Mouse (Mus musculus): ENCODE data around the gene Zfp629. TPM values are rescaled to one million over a fixed set of nuclear protein-coding genes. Genes with fewer than 3 reads are reported as not detected.
A peak's percentile ranks its signal among the peaks of the same experiment; 100 is the strongest.

Zfp629 gene
- polyA plus RNA-seq, 1 experiment from 2014 or later: 9.4 TPM

DNA sequence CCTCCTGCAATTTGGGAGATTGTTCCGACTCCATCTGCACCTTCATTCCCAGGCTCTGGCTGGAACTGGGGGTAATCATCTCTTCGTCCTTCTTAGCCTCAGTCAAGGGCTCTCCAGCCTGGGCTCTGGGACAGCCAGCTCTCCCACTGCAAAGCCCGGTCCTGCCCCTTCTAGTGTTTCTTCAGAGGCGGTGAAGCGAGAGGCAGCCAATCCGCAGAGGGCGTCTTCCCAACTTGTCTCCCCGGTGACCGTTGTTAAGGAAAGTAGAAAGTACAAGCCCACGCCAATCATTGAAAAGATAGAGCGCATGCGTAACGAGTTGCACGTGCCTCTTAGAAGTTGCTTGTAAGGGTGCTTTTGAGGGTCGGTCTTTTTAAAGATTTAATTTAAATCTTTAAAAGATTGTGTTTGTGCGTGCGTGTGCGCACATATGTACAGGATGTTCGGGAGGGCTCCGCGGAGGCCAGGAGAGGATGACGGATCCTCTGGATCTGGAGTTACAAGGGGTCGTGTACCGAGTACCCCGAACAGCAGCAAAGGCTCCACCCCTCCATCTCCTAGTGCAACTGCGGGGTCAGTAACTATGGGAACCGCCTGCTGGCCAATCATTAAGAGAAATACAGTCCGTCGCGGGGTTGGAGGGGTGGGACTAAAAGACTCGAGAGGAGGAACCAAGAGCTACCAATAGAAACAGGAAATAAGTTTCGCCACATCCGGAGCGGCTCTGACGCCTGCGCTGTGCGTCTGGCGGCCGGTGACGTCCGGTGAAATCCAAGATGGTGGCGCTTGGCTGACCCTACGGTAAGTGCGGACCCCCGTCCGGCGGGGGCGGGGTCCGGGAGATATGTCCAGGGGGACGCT is 27.4 kb downstream of the Zfp629 start, which contains the start of the genes Ccdc189 and Rnf40:
Ccdc189 (minus strand) TSS at position 585 of the 861 bp plus-strand sequence.
Rnf40 (plus strand) TSS at position 757 of the 861 bp plus-strand sequence.
- Histone ChIP-seq H3K4me3 (replicated peaks) (peak within 1 kb of the TSS; percentile 77), H3K27me3 (replicated peaks) (no peaks in the 10 kb centered on the region), H3K9me3 (no peaks in the 10 kb centered on the region), H3K4me2 (peak within 1 kb of the TSS; percentile 88), H3K4me1 (peaks cover 10% of the 10 kb centered on the region), H3K27ac (peak within 1 kb of the TSS; percentile 65), H3K36me3 (peaks cover 41% of the 10 kb centered on the region), H3K9ac (peak within 1 kb of the TSS; percentile 86)
- peak; percentile 96 for ATAC-seq (ENCODE audit: insufficient read depth, low FRiP score, low read depth)
- WGBS: under 1% methylated on average over 50 of the region's 50 CpGs

DNA sequence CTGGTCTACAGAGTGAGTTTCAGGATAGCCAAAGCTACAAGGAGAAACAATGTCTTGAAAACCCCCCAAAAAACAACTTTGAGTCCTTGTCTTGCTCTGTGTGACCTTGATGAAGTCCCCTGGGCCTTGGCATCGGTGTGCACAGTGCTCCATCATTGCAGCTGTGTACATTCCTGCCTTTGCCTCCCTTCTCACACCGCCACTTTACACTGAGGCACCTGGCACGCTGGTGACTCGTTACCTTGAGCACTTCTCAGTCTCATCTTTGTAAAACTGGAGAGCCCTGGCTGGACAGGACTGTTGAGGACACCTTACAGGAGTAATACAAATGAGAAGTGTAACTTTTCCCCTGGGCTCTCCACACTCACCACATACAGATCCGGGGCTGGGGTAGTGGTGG is 28.4 kb downstream of the Zfp629 start:
- H3K9ac ChIP-seq: no peak overlapping the region
- peak overlapping the region; percentile 88 for H3K4me2 ChIP-seq
- 59% methylated on average over 5 of the region's 5 CpGs for WGBS
- no peak overlapping the region; the same call in 1 of the 2 replicates for H3K4me3 ChIP-seq (replicated peaks)
- H3K27ac ChIP-seq: no peak overlapping the region
- peaks cover 10% of the 10 kb centered on the region for H3K4me1 ChIP-seq
- no peak for ATAC-seq (ENCODE audit: insufficient read depth, low FRiP score, low read depth)
- no peaks in the 10 kb centered on the region for H3K9me3 ChIP-seq
- H3K27me3 ChIP-seq (replicated peaks): no peaks in the 10 kb centered on the region
- H3K36me3 ChIP-seq: peaks cover 41% of the 10 kb centered on the region

DNA sequence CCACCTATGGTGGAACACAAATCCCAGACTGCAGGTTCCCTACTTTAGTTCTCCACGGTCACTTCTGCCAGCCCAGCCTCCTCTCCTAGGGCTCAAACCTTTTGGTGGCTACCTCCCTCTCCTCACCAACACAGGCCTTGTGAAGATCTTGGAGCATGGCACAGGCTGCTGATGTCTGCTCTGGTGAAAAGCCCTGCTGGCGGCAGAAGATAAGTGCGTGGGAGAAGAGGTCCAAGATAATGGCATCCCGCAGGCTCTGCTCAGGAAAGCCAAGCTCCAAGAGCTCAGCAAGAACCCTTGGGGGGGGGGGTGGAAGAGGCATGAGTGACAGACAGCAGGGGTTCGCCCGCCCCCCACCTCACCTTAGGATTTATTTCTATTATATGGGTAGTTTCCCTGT is 29.4 kb downstream of the Zfp629 start:
- no peaks in the 10 kb centered on the region for H3K27me3 ChIP-seq (replicated peaks)
- H3K4me1 ChIP-seq: peaks cover 10% of the 10 kb centered on the region
- H3K9ac ChIP-seq: no peak overlapping the region
- H3K27ac ChIP-seq: no peak overlapping the region
- no peaks in the 10 kb centered on the region for H3K9me3 ChIP-seq
- H3K4me3 ChIP-seq (replicated peaks): no peak overlapping the region
- whole genome bisulfite sequencing: 88% methylated on average over 6 of the region's 6 CpGs
- no peak overlapping the region for H3K4me2 ChIP-seq
- ATAC-seq (ENCODE audit: insufficient read depth, low FRiP score, low read depth): no peak
- H3K36me3 ChIP-seq: peaks cover 35% of the 10 kb centered on the region

DNA sequence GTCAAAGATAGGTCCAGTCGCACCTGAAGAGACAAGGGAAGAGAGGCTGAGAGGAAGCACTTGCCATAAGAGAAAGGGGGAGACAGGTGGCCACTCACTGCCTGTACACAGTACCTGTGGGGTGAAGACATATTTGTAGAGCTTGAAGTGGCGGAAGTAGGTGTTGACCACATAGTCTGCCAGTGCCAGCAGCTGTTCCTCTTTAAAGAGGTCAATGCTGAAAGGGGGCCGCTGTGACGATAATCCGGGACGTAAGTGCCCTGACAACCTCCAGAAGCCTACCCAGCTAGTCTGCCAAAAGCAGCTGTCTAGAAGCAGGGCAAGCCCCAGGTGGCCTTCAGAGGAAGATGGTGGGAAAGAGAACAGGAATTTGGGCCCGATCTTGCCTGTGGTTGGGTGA is 30.6 kb downstream of the Zfp629 start:
- Histone ChIP-seq H3K9ac (no peak overlapping the region), H3K27me3 (replicated peaks) (no peaks in the 10 kb centered on the region), H3K27ac (no peak overlapping the region), H3K4me3 (replicated peaks) (no peak overlapping the region), H3K4me2 (no peak overlapping the region), H3K4me1 (peaks cover 10% of the 10 kb centered on the region), H3K36me3 (peaks cover 29% of the 10 kb centered on the region), H3K9me3 (no peaks in the 10 kb centered on the region)
- no peak for ATAC-seq (ENCODE audit: insufficient read depth, low FRiP score, low read depth)
- 79% methylated on average over 7 of the region's 7 CpGs for WGBS

DNA sequence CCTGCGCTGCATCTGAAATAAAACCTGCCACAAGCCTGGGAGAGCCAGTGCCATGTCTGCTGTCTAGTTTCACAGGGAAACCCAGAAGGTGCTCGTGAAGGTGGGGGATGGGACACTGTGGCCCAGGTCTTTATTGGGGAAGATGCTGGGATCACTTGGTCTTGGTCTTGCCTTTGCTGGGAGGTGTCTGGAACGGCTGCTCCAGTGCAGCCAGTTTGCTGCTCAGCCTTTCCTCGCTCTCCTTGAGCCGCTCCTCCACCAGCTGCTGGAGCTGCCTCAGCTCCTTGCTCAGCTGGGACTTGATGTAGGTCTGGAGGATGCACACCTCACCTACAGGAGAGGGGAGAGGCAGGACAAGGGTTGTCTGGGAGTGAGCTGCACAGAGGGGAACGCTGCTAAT is 32.3 kb downstream of the Zfp629 start:
- no peak overlapping the region for H3K9ac ChIP-seq
- no peak overlapping the region for H3K4me3 ChIP-seq (replicated peaks)
- 0 out of 2 replicates have a peak, but pooled peaks cover 5% of the 10 kb centered on the region for H3K4me1 ChIP-seq
- no peaks in the 10 kb centered on the region for H3K27me3 ChIP-seq (replicated peaks)
- no peak overlapping the region for H3K27ac ChIP-seq
- H3K4me2 ChIP-seq: no peak overlapping the region
- peaks cover 36% of the 10 kb centered on the region for H3K36me3 ChIP-seq
- no peaks in the 10 kb centered on the region for H3K9me3 ChIP-seq
- ATAC-seq (ENCODE audit: insufficient read depth, low FRiP score, low read depth): no peak
- 91% methylated on average over 6 of the region's 6 CpGs for WGBS

DNA sequence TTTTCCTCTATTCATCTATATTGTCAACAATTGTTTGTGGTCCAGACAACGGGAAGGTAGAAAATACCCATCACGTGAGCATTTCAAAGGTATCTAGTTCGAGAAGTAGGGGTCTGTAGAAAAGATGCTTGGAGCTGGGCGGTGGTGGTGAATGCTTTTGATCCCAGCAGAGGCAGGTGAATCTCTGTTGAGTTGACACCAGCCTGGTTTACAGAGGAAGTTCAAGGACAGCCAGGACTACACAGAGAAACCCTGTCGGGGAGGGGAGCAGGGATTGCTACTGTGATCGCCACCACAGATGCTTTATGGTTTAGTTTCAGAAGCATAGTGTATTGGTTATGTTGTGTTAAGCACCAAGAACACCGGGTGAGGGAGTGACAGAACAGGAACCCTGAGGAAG is 41.5 kb downstream of the Zfp629 start:
- no peak for ATAC-seq (ENCODE audit: insufficient read depth, low FRiP score, low read depth)
- WGBS: 15% methylated on average over 7 of the region's 7 CpGs
- Histone ChIP-seq H3K9ac (peak overlapping the region; percentile 76), H3K27ac (no peak overlapping the region), H3K4me2 (peak overlapping the region; percentile 93), H3K27me3 (replicated peaks) (no peaks in the 10 kb centered on the region), H3K4me1 (peaks cover 10% of the 10 kb centered on the region; the same call in 1 of the 2 replicates), H3K4me3 (replicated peaks) (peak overlapping the region; percentile 82), H3K36me3 (peaks cover 13% of the 10 kb centered on the region), H3K9me3 (no peaks in the 10 kb centered on the region)

DNA sequence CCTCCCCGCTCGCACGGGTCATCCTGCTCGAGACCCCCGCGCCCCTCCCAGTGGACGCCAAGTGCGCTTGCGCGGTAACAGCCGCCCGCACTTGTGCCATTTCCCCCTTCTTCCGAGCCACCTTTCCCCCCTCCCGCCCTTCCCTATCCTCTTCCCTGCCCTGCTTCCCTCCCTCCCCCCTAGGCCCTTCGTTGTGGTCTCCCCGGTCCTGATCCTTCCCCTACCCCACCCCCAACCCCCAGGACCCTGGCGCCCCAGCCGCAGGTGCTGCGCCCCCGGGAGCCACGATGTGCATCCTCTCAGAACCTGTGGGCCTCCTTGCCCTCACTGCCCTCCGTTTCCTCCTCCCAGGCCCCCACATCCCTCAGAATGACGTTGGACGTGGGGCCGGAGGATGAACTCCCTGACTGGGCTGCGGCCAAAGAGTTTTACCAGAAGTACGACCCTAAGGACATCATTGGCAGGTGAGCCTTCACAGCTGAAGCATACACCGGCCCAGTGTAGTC is 42.0 kb downstream of the Zfp629 start:
- H3K27ac ChIP-seq: peak overlapping the region; percentile 67
- peaks cover 10% of the 10 kb centered on the region; the same call in 1 of the 2 replicates for H3K4me1 ChIP-seq
- peaks cover 15% of the 10 kb centered on the region for H3K36me3 ChIP-seq
- H3K9ac ChIP-seq: peak overlapping the region; percentile 76
- H3K9me3 ChIP-seq: no peaks in the 10 kb centered on the region
- no peaks in the 10 kb centered on the region for H3K27me3 ChIP-seq (replicated peaks)
- ATAC-seq (ENCODE audit: insufficient read depth, low FRiP score, low read depth): peak; percentile 8; the same call in 1 of the 2 replicates
- peak overlapping the region; percentile 82 for H3K4me3 ChIP-seq (replicated peaks)
- WGBS: under 1% methylated on average over 27 of the region's 28 CpGs
- H3K4me2 ChIP-seq: peak overlapping the region; percentile 93

DNA sequence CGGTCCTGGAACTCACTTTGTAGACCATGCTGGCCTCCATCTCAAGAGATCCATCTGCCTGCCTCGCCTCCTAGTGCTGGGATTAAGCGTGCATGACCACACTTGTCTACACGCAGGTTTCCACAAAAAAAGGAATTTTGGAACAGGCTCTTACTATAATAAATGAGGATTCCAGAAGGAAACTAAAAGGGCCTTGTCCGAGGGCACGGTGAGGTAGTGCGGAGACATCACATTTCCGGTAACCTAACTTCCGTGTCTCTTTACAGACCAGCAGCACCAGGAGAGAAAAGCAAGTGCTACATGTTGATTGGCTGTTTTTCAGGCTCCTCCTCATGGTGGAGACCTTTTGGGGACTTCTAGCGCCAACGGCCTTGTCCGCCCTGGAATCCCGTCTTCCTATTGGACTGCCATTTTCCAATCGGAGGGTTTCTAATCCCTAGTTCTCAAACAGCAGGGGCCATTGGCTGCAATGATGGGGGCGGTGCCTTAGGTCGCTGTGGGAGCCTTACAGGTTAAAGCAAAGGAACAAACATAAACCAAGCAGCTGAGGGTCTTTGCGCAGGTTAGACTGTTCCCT is 42.6 kb downstream of the Zfp629 start, which contains the start of gene Phkg2:
Phkg2 (plus strand) TSS at position 446 of the 577 bp plus-strand sequence.
- under 1% methylated on average over 17 of the region's 17 CpGs for WGBS
- H3K9me3 ChIP-seq: no peaks in the 10 kb centered on the region
- no peaks in the 10 kb centered on the region for H3K27me3 ChIP-seq (replicated peaks)
- H3K4me3 ChIP-seq (replicated peaks): peak within 1 kb of the TSS; percentile 82
- peak within 1 kb of the TSS; percentile 81 for H3K27ac ChIP-seq
- peaks cover 10% of the 10 kb centered on the region; the same call in 1 of the 2 replicates for H3K4me1 ChIP-seq
- peak; percentile 99 for ATAC-seq (ENCODE audit: insufficient read depth, low FRiP score, low read depth)
- peaks cover 12% of the 10 kb centered on the region; the same call in 1 of the 2 replicates for H3K36me3 ChIP-seq
- H3K4me2 ChIP-seq: peak within 1 kb of the TSS; percentile 93
- peak within 1 kb of the TSS; percentile 76 for H3K9ac ChIP-seq

DNA sequence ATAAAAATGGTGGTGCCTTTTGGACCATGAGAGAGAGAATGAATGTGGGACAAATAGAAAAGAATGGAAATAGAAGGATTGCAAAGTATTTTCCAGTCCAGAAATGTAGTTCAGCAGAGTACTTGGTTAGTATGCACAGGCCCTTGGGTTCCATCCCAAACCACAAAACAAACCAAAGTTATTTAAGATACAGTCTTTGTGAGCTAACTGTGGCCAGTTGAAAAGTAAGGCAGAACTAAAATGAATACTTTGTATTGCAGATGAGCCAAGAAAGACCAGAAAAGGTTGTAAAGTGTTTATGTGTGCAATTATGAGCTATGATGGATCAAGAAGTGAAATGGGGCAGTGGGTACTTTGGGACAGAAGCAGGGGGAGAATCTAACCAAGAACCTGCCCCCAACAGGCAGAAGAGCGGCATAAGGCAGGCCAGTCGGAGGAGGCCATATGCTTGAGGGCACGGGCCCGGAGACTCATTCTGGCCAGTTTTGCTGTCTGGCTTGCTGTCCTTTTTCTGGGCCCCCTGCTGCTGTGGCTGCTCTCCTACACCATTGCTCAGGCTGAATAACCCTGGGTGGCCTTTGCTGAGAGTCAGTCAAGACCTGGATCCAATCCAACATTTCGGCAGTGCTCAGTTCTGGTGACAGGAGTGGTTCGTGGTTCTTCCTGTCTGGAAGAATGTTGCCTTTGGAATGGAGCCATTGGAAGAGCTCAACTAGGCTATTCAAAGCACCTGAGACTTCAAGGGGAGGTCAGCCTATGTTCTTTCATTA is 51.0 kb downstream of the Zfp629 start:
- no peak for ATAC-seq (ENCODE audit: insufficient read depth, low FRiP score, low read depth)
- peaks cover 36% of the 10 kb centered on the region for H3K36me3 ChIP-seq

DNA sequence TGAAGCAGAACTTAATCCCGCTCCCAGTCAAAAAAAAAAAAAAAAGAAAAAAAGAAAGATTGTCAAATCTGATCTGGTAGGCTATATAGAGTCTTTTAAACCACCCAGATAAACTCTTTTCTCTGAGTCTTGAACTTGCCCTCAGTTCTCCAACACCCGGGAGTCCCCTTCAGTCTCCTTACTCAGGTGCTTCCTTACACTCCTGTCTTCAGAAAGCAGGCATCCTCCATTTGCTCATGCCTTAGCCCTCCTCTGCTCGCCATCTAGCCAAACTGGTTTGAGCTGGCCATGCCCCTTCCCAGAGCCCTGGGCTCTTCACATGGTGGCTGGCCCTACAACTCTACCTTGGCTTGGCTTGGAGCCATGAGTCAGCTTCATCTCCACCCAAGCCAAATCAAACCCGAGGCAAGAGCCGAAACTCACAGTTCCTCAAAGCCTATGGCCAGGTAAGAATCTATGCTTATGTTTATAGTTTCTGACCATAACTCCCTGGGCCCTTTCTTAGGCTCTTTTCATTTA is 54.2 kb downstream of the Zfp629 start, which contains the start of gene Tmem265:
Tmem265 (plus strand) TSS at position 51 of the 519 bp plus-strand sequence.
- Histone ChIP-seq H3K9ac (no peak within 1 kb of the TSS), H3K27ac (no peak within 1 kb of the TSS), H3K9me3 (no peaks in the 10 kb centered on the region), H3K36me3 (peaks cover 45% of the 10 kb centered on the region), H3K4me3 (replicated peaks) (no peak within 1 kb of the TSS), H3K4me1 (no peaks in the 10 kb centered on the region), H3K4me2 (no peak within 1 kb of the TSS), H3K27me3 (replicated peaks) (no peaks in the 10 kb centered on the region)
- 87% methylated on average over 5 of the region's 5 CpGs for WGBS
- no peak for ATAC-seq (ENCODE audit: insufficient read depth, low FRiP score, low read depth)

More for the DNA sequence above, 51.0 kb downstream of the Zfp629 start:
- Histone ChIP-seq H3K9me3 (no peaks in the 10 kb centered on the region), H3K4me2 (no peak overlapping the region), H3K4me1 (no peaks in the 10 kb centered on the region), H3K27ac (no peak overlapping the region), H3K4me3 (replicated peaks) (no peak overlapping the region), H3K9ac (no peak overlapping the region), H3K27me3 (replicated peaks) (no peaks in the 10 kb centered on the region)
- WGBS: 72% methylated on average over 6 of the region's 6 CpGs

DNA sequence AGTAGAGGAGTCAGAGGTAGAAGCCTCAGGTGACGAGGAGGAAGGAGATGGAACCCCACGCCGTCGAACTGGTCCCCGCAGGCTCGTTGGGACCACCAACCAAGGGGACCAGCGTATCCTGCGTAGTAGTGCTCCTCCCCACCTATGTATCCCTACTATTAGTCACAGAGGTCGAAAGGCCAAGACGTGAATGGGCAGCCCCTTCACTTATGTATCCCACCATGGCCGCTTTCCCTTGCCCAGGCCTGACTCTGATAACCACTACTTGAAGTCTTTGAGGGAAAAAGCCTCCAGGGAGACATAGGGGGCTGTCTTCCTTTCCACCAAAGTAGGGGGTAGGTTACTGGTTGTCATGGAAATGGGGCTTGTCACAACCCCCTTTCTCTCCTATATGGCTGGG is 55.0 kb downstream of the Zfp629 start:
- no peak overlapping the region for H3K4me3 ChIP-seq (replicated peaks)
- no peak overlapping the region for H3K4me2 ChIP-seq
- H3K4me1 ChIP-seq: no peaks in the 10 kb centered on the region
- H3K9ac ChIP-seq: no peak overlapping the region
- H3K36me3 ChIP-seq: peaks cover 44% of the 10 kb centered on the region
- H3K27ac ChIP-seq: no peak overlapping the region
- H3K27me3 ChIP-seq (replicated peaks): no peaks in the 10 kb centered on the region
- WGBS: 90% methylated on average over 11 of the region's 11 CpGs
- no peaks in the 10 kb centered on the region for H3K9me3 ChIP-seq
- ATAC-seq (ENCODE audit: insufficient read depth, low FRiP score, low read depth): no peak

Measured in stomach, embryonic 15.5 days (tissue).